Mouse (Mus musculus): ENCODE results near the gene Clasrp.

Gene Clasrp

DNA sequence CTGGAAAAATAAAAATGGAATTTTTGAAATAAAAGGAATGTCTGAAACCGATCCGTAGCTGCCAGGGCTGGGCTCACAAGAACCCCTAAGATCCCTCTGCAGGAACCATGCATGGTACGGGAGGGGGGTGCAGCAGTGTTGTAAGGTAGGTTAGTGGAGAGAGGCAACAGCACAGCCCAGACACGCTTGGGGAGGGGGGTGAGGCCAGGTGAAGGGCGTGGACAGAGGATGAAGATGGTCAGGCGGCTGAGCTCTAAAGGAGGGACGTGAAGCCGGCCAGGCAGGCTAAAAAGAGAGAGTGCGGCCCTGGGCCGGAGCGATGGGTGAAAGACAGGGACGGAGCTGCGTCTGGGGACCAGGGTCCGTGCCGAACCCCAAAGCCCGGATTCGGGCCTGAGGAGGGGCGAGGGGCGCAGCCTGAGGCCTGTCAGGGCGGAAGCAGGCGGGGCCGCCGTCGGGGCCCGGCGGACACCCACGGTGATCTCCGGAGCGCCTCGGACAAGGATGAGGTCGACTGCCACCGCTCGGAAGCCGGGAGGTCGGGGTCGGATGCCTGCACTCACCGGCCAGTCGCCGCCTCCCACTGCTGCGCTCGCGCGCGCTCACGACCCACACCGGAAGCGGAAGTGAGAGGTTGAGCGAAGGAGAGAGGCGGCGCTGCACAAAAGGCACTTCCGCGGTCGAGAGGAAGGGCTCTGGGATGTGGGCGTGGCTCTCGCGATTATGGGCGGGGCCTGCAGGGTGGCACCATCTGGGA is at the start of gene Clasrp:
Gene Clasrp, minus strand, starts transcription at position 638 of the 757 bp plus-strand sequence.
- DNase-seq: peak; percentile 99

DNA sequence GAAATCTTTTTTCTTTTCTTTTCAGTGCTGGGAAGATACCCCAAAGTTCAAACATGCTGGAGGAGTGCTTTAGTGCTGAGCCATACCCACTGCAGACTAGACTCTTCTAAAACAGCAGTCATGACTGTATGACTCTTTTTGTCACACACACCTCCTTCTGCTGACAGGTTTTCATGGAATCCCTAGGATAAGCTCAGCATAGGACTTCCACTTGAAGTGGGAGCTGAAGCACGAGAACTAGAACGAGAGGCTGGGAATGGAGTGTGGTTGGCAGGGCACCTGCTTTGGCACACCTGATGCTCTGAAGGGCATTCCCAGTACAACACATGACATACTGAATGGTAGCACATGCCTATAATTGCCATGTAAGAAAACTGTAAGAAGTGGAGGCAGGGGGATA is 48.3 kb upstream of the Clasrp start:
- DNase-seq: no peak

DNA sequence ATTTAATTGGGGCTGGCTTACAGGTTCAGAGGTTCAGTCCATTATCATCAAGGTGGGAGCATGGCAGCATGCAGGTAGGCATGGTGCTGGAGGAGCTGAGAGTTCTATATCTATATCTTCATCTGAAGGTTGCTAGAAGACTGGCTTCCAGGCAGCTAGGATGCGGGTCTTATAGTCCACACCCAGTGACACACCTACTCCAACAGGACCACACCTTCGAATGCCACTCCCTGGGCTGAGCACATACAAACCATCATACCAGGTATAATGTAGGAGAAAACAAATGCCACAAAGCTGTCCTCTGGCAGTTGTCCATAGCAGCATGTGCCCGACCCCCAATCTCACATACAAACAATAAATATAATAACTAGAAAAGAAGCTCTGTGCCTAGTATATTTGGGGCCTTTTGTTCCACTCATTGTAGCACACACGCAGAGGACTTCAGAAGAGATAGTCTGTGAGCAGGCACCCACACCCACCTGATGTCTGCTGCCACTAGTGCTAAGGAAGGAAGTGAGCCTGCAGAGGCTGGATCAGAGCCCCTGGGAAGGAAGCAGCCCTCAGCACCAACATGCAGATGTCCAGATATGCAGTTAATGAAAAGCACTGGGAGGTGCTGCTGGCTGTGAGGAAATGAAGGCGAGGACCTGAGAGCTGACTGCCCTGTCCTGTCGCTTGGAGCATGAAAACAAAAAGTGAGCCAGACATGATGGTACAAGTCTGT is 46.9 kb upstream of the Clasrp start:
- DNase-seq: no peak

DNA sequence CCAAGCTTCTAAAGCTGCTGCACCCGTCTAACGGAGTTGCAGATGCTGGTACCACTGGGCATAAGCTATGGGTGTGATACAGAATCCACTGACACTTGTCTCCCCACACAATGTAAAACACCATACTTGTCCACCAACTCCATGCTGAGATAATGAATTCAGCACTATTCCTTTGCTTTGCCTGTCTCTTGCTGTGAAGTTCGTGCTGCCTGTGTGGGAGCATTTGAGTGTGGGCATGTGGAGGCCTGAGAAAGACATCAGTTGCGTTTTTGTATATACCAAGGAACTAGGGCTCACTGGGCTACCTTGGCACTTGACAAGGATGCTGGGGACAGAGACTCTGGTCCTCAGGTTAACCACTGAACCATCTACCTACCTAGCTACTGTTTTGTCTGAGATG is 36.9 kb upstream of the Clasrp start:
- no peak for DNase-seq

DNA sequence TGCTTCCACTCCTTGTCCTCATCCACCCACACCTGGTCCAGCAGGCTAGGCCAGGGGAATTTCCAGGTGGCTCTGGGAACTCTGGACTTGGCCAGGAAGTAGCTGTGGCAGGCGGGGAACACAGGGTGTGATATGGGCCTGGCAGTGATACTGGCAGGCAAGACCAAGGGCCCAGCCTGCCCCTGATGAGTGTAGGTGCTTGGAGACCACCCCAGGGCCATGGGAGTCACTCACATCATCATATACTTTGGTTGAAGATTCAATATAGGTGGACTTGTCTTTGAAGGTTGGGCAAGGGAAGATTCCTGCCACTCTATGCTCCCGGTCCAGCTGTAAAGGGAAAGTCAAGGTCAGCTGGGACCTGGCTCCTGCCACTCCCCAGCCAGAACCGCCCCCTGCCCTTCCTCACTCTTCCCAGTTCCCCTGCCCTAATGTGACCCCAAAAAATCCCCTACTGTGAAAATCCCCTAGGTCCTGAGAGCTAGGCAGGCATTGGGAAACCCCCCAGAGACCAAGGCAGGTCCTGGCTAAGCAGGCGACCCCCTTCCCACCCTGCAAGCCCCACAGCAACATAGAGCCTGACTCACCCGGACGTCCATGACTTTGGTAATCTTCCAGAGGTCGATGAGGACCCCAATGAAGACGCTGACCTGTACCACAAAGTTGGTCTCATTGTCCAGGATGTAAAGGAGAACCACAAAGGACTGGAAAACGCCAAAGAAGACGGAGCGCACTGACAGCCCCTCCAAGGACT is 31.0 kb upstream of the Clasrp start:
- DNase-seq: no peak

DNA sequence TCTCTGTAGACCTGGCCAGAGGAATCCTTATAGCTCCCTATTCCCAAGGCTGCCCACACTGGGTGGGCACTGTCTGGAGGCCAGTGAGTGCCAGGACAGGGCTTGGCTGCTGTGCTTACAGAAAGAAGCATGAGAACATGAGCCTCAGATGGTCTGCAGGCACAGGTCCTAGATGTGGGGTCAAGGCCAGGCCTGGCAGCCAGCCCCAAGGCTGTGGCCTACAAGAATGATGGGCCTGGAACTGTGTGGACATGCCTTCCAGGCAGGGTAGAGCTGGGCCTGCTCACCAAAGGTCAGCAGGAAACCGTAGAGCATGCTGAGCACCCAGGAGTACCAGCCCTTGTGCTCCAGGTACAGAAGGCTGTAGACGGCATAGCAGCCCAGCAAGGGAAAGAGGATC is 30.3 kb upstream of the Clasrp start:
- DNase-seq: no peak

DNA sequence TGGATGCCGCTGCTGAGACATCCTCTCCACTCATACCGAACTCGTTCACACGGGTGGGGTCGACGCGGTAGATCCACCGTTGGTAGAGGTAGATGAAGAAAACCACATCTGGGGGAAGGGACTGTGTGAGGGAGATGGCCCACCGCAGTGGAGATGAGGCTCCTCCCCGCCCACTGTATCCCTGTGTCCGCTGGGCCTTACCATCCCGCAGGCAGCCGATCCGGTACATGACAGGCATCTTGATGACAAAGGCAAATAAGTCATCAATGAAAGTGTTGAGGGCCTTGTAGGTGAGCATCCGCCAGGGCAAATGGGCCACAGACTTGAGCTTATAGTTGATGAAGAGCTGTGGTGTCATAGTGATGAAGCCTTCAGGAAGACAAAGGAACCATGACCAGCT is 29.6 kb upstream of the Clasrp start:
- DNase-seq: no peak

DNA sequence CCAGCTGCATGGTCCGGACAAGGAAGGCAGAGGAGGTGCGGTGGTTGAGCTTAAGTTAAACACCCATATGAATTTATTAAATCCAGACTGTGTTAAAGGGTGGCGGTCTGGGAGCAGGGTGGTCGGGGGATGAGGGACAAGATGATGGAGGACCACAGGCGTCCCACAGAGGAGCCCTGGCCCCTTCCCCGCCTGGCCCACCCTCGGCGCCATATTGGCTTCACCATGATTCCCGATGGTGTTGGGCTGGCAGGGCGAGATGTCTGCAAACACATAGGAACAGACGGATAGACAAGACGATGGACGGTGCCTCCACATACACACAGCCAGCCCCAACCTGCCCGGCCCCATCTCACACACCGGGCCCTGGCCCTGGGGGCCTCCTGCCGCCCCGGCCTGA is 28.9 kb upstream of the Clasrp start:
- no peak for DNase-seq

DNA sequence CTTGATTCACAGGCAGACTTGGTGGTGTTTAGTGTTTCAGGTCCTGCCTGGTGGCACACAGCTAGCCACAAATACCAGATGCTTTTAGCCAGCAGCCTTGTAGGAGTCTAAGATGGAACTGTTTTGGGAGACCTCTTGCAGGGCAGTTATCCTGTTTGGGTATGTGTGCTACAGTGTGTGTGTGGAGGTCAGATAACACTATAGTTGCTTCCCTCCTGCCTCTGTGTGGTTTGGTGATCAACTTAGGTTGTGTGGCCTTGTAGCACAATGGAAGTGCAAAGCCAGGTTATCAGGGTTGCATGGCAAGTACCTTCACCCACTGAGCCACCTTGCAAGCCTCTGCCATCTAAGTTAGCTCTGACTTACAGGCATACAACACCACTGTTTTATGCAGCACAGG is 28.4 kb upstream of the Clasrp start:
- no peak for DNase-seq

DNA sequence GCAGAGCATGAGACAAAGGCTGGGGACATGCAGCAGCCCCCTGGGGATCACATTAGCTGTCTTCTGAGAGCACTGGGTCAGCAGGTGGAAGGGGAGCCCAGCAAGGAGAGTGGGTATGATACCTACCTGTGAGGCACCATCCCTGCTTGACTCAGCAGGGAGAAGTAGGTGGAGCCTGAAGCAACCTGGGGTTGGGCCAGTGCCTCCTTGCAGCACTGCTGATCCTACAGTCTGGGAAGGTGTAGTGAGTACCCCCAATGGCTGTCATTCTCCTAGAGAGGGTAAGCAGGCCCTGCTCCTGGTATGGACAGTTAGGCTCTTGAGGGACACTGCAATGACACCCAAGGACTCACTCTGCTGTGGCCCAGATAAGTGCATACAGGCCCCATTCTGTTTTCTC is 28.0 kb upstream of the Clasrp start:
- DNase-seq: no peak

DNA sequence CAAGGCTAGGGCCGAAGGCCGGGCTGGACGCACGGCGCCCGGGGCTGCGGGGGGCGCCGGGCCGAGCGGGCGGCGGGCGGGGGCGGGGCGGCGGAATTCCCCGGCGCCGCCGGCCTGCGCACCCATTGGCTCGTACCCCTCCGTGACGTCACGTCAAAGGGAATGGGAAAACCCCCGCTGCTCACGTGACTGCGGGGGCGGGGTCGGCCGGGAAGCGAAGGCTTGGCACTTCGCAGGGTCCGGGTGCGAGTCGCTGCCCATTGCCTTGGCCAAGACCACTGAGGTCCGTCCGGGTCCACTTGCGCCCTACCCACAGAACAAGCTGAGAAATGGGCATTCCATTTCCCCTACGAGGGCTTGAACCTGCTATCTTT is 25.1 kb upstream of the Clasrp start, which contains the start of gene Relb:
Gene Relb, minus strand, starts transcription at position 78 of the 374 bp plus-strand sequence.
- DNase-seq: peak; percentile 96

DNA sequence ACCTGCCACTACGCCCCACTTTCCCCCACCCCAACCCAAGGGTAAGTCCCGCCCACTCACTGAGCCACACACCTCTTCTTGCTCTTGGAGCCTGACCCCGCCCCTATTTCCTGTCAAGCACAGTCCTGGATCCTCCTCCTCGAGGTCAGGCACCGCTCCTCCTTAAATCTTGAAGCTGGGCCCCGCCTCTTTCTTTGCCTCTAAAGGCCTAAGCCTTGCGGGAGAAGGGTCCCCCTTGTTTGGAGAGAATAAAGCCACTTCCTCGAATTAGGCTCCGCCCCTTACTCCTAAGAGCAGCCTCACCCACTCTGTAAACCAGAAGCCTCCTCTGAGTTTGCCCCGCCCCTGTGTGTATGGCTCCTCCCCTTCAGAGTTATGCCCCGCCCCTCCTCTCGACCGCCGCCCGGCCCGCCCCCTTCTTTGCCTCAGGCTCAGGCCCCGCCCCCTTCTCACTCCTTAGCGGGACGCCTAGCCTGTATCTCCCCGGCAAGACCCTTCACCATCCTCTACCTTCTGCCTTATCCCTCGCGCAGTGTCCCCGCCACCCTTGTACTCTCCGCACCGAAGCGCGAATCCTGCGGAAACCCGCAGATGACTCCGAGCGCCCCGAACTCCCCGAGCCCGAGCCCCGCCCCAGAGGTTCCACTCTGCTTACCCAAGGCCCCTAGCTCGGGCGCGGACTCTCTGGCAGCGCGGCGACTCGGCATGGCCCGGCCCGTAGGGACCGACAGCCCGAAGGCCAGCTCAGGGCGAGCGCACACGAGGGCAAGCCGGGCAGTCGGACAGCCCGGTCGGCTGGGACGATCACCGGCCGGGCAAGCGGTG is 24.5 kb upstream of the Clasrp start:
- peak; percentile 100 for DNase-seq

DNA sequence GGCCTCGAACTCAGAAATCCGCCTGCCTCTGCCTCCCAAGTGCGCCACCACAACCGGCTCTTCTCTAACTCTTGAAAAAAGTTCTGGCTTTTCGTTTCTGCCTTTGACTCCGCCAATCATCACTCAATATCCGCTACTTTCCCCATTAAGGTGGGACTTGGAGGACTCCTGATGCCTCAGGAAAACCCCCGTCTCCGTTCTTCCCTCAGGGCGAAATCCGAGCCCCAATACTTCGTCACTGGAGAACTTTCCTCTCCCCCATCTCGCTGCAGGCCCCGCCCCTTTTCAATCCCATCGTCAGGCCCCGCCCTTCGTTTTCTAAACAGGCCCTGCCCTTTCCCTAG is 23.9 kb upstream of the Clasrp start:
- DNase-seq: no peak

DNA sequence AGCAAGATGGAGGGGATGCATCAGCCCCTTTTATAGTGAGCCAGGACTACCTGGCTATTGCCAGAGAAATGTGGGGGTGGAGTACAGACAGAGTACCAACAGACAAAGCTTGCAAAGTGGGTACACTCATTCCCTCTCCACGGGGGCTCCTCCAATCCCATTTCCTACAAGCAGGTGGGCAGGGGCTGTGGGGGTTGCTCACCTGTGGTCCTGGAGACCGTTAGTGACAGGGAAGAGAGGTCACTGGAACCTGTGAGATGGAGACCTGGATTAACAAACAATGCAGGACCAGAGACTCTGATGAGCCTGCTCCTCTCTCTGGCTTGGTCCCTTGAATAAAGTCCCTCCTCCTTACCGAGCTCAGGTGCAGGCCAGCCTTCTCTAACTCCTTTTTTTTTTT is 23.4 kb upstream of the Clasrp start:
- no peak for DNase-seq

DNA sequence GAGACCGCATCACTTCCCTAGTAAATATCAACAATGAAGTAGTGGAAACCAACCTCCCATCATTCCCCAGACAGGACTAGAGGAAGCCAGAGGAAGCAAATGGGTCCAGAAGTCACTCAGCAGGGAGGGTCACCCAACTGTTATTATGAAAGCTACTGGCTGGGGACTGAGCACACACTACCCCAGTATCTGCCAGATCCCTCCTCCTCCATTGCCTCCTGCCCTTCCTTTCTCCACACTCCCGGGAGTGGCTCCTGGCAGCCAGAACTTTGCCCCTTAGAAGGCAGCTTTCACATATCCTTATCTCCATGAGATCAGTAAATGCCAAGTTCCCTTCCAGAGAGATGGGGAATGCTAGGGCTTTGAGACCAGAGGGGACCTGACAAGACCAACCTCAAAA is 19.1 kb upstream of the Clasrp start:
- no peak for DNase-seq

DNA sequence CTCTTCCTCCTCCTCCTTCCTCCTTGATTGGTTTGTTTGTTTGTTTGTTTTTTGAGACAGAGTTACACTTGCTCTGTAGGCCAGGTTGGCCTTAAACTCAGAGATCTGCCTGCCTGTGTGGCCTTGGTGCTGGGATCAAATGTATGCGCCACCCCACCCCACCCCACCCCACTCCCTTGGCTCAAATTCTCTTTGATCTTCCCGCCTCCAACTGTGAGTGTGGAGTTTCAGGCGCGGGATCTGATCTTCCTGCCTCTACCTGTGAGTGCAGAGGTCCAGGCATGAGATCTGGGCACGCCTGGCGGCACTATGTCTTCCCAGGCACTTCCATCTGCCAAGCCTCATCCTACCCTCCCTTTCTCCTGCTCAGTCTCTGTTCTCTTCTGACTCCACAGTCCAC is 18.0 kb upstream of the Clasrp start:
- no peak for DNase-seq

DNA sequence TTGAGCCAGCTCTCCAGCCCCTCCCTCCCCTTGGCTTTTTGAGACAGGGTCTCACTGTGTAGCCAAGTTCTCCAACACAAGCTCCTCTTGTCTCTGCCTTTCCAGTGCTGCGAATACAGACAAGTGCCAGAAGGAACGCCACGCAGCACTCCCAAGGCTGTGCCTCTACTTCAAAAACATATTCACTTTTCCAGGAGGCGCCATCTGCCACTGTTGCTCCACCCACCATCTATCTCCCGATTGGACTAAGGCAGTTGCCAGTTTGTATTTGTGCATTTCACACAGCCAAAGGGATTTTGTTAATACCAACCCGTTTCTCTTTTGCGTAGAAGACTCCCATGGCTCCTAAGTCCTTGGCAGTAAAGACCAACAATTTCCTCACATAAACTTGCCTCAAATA is 16.5 kb upstream of the Clasrp start:
- no peak for DNase-seq

DNA sequence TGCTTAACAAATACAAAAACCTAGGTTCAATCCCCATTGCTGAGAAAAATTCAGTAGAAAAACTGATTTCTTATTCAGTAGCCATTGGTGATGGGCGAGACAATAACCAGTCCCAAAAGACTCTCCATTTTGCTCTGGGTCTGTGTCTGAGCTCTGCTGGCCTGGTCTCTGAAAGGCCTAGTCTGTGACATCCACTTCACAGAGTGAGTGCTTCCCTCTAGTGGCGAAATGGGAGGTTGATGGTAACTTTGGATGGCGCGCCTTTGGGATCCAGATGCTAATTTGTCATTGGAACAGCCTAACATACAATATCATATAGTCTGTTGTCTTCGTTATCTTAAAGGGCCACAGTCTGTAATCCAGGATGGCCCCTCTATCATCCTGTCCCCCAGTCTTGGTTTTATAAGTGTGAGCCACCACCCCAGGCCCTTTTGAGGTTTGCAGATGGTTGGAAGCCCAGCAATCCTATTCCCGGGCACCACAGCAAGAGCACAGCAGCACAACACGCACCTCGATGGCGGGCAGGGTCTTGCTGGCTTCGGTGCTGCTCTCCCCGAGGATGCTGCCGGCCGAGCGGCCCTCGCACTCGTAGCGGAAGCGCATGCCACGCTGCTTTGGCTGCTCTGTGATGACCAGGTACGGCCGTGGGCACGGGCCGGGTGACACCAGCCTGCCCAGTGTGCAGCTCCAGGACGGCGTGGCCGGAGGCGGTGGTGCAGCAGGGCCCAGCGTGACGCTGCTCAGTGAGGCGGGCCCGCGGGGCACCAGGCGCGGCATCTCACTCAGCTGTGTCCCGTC is 14.9 kb upstream of the Clasrp start:
- peak; percentile 89 for DNase-seq

DNA sequence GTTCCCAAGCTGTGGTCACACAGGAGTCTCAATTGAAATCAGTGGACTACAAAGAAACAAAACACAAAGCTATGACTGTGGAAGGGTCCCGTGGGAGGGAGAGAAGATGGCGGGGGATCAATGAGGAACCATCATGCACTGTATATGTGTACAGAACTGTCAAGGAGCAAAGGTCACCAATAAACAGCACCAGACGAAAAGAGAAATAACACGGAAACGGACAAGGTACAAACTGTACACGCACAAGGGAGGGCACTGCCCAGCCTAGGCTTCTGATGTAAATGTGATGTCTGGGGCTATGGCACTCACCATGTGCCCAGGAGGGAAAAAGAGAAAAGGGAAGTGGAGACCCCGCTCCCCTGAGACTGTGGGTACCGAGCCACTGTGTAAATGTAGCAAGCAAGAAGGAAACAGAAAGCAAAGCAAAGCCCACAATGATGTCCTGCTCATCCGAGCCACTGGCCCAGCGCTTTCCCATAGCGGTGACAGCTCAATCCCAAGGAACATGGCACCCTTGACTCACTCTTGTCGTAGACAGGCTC is 10.8 kb upstream of the Clasrp start:
- DNase-seq: no peak

DNA sequence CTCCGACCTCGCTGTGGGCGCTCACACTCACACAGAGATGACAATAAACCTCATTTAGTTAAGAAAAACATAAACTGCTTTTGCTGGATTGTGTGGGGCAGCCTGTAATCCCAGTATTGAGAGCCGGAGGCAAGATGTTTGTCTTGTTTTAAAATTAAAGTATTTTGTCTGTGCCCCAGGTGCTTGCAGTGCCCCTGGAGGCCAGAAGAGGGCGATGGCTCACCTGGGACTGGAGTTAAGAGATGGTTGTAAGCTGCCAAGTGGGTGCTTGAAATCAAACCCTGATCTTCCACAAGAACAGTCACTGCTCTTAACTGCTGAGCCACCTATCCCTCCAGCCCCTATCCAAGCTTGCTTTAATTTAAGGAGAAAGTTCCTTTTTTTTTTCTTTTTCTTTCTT is 6.7 kb upstream of the Clasrp start:
- DNase-seq: no peak

DNA sequence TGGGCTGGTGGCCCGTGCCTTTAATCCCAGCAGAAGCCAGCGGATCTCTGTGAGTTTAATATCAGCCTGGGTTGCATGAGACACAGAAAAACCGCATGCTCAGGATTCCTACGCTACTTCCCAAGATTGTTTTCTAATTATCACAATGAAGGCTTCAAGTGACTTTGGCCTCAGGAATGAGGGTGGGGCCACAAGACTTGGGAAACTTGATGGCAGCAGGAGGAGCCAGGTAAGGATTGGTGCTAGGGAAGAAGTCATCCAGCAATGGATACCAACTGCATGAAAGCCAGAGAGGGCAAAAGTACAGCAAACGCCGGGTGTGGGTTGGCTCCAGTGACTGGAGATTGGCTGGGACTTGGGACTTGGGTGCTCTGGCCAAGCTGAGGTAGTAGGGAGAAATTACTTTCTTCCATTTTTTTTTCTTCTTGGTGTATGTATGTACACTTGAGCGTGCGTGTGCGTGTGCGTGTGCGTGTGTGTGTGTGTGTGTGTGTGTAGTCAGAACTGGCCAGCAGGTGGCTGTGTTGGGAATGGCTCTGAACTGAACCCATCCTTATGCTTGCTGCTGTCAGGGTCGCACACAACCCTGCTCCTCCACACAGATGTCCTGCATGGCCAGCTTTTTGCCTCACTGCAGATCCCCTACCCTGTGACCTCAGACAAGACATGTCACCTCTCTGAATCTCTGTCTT is 5.5 kb upstream of the Clasrp start:
- DNase-seq: no peak
